Mouse (Mus musculus): Measurements from ENCODE around the gene Slamf9.

DNA sequence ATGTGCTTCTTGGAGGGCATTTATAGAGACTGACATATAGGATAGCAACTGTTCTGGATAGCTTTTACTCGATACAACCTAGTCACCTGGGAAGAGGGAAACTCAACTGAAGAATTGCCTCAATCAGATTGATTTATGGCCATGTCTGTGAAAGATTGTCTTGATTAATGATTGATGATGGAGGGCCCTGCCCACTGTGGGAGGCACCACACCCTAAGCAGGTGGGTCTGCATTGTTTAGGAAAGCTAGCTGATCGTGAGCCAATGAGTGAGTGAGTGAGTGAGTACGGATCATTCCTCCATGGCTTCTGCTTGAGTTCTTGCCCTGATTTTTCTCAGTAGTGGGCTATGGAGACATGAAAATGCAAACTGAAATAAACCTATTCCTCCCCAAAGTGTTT is 34.6 kb upstream of the Slamf9 start:
- TF ChIP-seq CTCF (IDR thresholded peaks at IDR 0.05; ENCODE audit: borderline replicate concordance, control insufficient read depth, extremely low read depth, insufficient read depth, low read length, poor library complexity) = no peak
- no peak for TF ChIP-seq POLR2A (IDR thresholded peaks at IDR 0.05; ENCODE audit: control insufficient read depth, extremely low read depth, insufficient read depth, low read length, poor library complexity)
